Mouse (Mus musculus): ENCODE results near the gene Slamf9.
A peak's percentile ranks its signal among the peaks of the same experiment; 100 is the strongest.

Slamf9 gene

DNA sequence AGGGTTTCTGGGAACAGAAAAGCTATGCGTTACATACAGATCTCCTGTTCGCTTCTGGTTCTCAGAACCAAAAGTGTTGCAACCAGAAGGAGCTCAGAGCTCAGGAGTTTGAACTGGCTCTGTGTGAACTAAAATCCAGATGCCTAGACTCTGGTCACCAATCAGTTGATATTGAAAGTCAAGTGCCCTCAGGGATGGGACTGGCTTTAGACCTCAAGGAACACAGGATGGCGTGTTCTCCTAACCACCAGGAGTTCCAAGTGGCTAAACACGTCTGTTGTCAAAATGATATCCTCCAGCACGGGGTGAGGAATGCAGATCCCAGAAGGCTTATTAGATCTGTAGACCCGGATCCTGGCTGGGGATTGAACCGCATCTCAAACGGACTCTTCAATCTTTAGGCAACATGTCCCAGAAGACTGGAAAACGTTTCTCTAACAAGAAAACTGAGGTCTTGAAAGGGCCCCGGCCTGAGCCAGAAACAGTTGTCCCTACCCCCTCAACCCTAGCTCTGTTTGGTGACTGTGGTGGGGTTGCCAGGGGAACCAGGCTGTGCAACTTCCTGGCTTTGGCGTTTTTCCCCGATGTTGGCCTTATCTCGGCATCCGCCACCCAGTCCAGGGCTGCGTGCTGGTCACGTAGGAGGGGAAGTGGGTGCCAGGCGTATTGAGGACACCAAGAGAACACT, 38.5 kb downstream of the Slamf9 start:
- peak; percentile 86 for DNase-seq (ENCODE audit: low read depth, low spot score)

GRCm38 (mm10) chr1:172514213-172514529, 39.0 kb downstream of the Slamf9 start:
- no peak for DNase-seq (ENCODE audit: low read depth, low spot score)

- DNase-seq (ENCODE audit: low read depth, low spot score): no peak
Observed at GRCm38 (mm10) chr1:172514551-172515268, 39.6 kb downstream of the Slamf9 start.

GRCm38 (mm10) chr1:172515396-172515795, 40.2 kb downstream of the Slamf9 start:
- DNase-seq (ENCODE audit: low read depth, low spot score): no peak

DNA sequence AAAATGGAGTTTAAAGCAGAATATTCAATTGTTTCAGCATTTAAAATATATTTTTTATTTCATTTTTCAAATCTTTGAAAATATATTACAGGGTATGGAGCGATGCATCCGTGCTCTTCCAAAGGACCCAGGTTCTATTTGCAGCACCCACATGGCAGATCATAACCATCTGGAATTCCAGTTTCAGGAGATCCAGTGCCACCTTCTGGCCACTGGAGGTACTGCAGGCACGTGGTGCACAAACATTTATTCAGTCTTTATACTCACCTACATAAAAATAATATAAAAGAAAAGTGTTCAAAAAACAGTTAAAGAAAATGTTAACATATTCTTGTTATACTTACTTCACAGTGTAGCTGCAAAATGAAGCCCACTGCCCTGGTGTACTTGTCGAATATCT, 42.9 kb downstream of the Slamf9 start:
- peak; percentile 59 for DNase-seq (ENCODE audit: low read depth, low spot score)

GRCm38 (mm10) chr1:172519644-172520043, 44.5 kb downstream of the Slamf9 start:
- DNase-seq (ENCODE audit: low read depth, low spot score): no peak

- DNase-seq (ENCODE audit: low read depth, low spot score): peak; percentile 92
Observed at GRCm38 (mm10) chr1:172520576-172521440, 45.6 kb downstream of the Slamf9 start, which contains the start of gene Cfap45. TSS of gene Cfap45 (plus strand) at chr1:172520801.

- DNase-seq (ENCODE audit: low read depth, low spot score): no peak
Observed at GRCm38 (mm10) chr1:172522524-172522923, 47.4 kb downstream of the Slamf9 start.

DNA sequence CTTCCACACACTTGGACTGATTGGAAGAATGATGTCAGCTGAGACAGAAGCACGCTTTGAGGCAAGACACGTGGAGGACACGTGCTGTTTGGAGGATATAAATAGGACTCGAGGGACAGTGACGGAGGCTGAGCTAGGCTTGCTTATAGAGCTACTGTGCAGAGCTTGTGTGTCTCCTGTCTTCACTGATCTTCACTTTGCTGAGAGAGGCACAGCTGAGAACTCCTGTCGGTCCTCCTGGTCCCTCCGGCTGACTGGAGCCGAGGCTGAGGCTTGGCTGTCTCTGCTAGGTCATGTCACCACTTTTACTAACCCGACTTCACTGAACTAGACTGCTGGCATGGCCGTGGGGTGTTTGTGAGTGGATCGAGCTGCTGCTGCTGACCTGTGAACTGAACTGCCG, 48.5 kb downstream of the Slamf9 start:
- DNase-seq (ENCODE audit: low read depth, low spot score): no peak

- peak; percentile 56 for DNase-seq (ENCODE audit: low read depth, low spot score)
Observed at GRCm38 (mm10) chr1:172525027-172525764, 50.0 kb downstream of the Slamf9 start.

DNA sequence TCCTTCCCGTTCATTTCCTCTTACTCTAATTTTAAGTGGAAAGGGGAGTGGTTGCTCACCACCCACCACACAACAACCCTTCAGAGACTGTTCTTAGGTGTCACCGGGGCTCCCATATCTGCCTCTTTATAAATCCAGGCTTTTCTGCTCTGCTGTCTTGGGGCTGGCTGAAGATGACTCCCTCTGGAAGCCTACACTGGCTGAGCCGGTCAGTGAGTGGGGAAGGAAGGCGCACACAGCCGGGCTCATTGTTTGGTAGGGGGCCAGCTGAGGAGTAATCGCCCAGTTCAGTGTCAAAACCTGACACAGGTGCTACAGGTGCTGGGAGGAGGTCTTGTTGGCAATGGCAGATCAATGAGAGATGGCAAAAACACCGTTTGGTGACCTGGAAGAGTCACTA, 50.8 kb downstream of the Slamf9 start:
- no peak for DNase-seq (ENCODE audit: low read depth, low spot score)

- DNase-seq (ENCODE audit: low read depth, low spot score): peak; percentile 69
Observed at GRCm38 (mm10) chr1:172526380-172527081, 51.4 kb downstream of the Slamf9 start.

DNA sequence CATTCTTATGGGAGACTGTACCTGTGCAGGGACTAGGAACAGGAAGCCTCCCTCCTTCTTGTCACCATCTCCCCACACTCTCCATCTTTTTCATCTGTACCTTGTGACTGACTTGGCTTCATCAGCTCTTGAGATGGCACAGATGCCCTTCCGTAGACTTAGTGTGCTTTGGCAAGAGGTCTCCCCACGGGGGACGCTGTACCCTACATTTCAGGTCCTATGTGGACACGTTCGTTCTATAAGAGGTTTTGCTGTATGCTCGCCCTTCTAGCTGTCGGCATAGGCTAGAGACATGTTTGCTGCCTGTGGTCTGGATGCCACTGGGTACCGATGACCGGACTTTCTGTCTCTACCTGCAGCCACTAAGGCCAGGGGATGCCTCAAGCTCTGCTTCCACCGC, 52.3 kb downstream of the Slamf9 start:
- DNase-seq (ENCODE audit: low read depth, low spot score): no peak

Data from CD4-positive, CD25-positive, alpha-beta regulatory T cell, adult 2 months (primary cell).